Mouse (Mus musculus) liver, postnatal 0 days (tissue): ENCODE measurements around the gene Rab3gap2. TPM values are rescaled to one million over a fixed set of nuclear protein-coding genes. Genes with fewer than 3 reads are reported as not detected.

ENCODE experiments used
- ATAC-seq: fragments of 200-750 bp; cut with Nextera tagmentation; 2 replicates; pipeline ENCODE4 v1.8.0; 2017; ENCODE audit warnings: mild to moderate bottlenecking, moderate library complexity
- DNase-seq: peaks from one replicate; pipeline ENCODE4 v3.0.0-alpha.2; 2016
- H3K27ac ChIP-seq: fragments of 300-500 bp; sonication (generic); 2 replicates; pipeline ENCODE4 v1.5.1; 2014; ENCODE audit warnings: antibody characterized with exemption, moderate library complexity, mild to moderate bottlenecking, low read depth
- H3K27me3 ChIP-seq: fragments of 300-500 bp; sonication (generic); 2 replicates; pipeline ENCODE4 v1.6.1; 2014; ENCODE audit warnings: low read length, control low read depth, mixed read lengths; ENCODE audit not compliant: insufficient read depth
- H3K36me3 ChIP-seq: fragments of 300-500 bp; sonication (generic); replicated peaks from 2 replicates; pipeline ENCODE4 v1.6.1; 2014; ENCODE audit warnings: mild to moderate bottlenecking, control low read depth, low read length, moderate library complexity, mixed read lengths; ENCODE audit not compliant: insufficient read depth
- H3K4me1 ChIP-seq: fragments of 300-500 bp; sonication (generic); 2 replicates; pipeline ENCODE4 v1.6.1; 2014; ENCODE audit warnings: antibody characterized with exemption, mild to moderate bottlenecking, control low read depth; ENCODE audit not compliant: insufficient read depth
- H3K4me2 ChIP-seq: fragments of 300-500 bp; sonication (generic); 2 replicates; pipeline ENCODE4 v1.6.1; 2014; ENCODE audit warnings: low read depth, mild to moderate bottlenecking, low read length, moderate library complexity, mixed read lengths
- H3K4me3 ChIP-seq: fragments of 300-500 bp; sonication (generic); 2 replicates; pipeline ENCODE4 v1.5.1; 2014; ENCODE audit warnings: low read depth, low read length
- H3K9ac ChIP-seq: fragments of 300-500 bp; sonication (generic); replicated peaks from 2 replicates; pipeline ENCODE4 v1.6.1; 2014; ENCODE audit warnings: mild to moderate bottlenecking, moderate library complexity
- H3K9me3 ChIP-seq: fragments of 300-500 bp; sonication (generic); 2 replicates; pipeline ENCODE4 v1.6.1; 2016; ENCODE audit warnings: mild to moderate bottlenecking, control low read depth, low read length, mixed read lengths
- CTCF ChIP-seq: sonication (generic); IDR thresholded peaks from 2 replicates; pipeline ENCODE4 v1.5.1; 2016; ENCODE audit warnings: antibody characterized with exemption, low read depth
- EP300 ChIP-seq: IDR thresholded peaks from 2 replicates; pipeline ENCODE4 v1.6.1; 2016; ENCODE audit warnings: antibody characterized with exemption, low read depth, mild to moderate bottlenecking
- WGBS: fragments of 180-500 bp; shearing (Covaris S2); extraction: QIAGEN DNeasy Blood & Tissue Kit; methylation state at CpG from one replicate; pipeline ENCODE4 v1.1.7; 2014; ENCODE audit not compliant: insufficient replicate concordance; 5-methylcytosine and 5-hydroxymethylcytosine counted together
- polyA plus RNA-seq: library from polyadenylated mRNA; unstranded; fragments of >200 nt; fragmentation: Nextera tagmentation; extraction: Ambion mirVana; gene quantifications from 2 replicates; pipeline ENCODE4 v1.2.1, GENCODE M21; 2015

Gene Rab3gap2
- polyA plus RNA-seq, 1 experiment from 2014 or later: 7.3 TPM

DNA sequence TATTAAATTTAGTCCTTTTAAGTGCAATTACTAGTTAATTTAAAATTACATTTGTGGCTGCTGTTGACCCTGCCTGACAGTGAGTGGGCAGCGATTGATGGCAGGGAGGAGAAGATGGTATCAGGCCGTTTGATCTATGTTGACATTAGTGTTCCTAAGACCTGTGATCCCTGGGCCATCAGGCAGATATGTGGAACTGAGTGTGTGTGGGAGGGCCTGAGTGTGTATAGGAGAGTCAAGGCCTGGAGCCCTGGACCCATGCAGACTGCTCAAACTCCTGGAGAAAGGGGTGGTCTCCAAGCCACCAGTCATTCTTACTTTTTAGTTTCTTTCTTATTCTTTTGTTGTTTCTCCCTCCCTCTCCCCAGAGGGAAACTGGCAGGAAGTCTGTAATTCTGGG, 12.8 kb downstream of the Rab3gap2 start:
- Histone ChIP-seq H3K4me2 (no peak overlapping the region), H3K9me3 (no peaks in the 10 kb centered on the region), H3K9ac (no peak overlapping the region), H3K36me3 (peaks cover 5% of the 10 kb centered on the region; the same call in 1 of the 2 replicates), H3K27ac (no peak overlapping the region), H3K4me1 (no peaks in the 10 kb centered on the region; the same call in 1 of the 2 replicates), H3K4me3 (no peak overlapping the region), H3K27me3 (no peaks in the 10 kb centered on the region)
- DNase-seq (no peak), ATAC-seq (peak; percentile 54)
- 41% methylated on average over 2 of the region's 2 CpGs for WGBS
- TF ChIP-seq EP300 (no peak), CTCF (no peak)

GRCm38 (mm10) chr1:185217966-185218365, 14.0 kb downstream of the Rab3gap2 start:
- Histone ChIP-seq H3K4me1 (no peaks in the 10 kb centered on the region; the same call in 1 of the 2 replicates), H3K9ac (no peak overlapping the region), H3K36me3 (peaks cover 16% of the 10 kb centered on the region), H3K9me3 (no peaks in the 10 kb centered on the region), H3K4me2 (no peak overlapping the region), H3K27me3 (no peaks in the 10 kb centered on the region), H3K27ac (no peak overlapping the region), H3K4me3 (no peak overlapping the region)
- TF ChIP-seq EP300: no peak
- no peak for ATAC-seq
- DNase-seq: no peak
- WGBS: 80% methylated on average over 5 of the region's 5 CpGs

- H3K4me2 ChIP-seq: no peak overlapping the region
- ATAC-seq (no peak), DNase-seq (no peak)
- no peak overlapping the region for H3K9ac ChIP-seq
- peaks cover 31% of the 10 kb centered on the region for H3K36me3 ChIP-seq
- WGBS: 86% methylated on average over 6 of the region's 6 CpGs
- TF ChIP-seq CTCF (no peak), EP300 (no peak)
- H3K27ac ChIP-seq: no peak overlapping the region
- no peaks in the 10 kb centered on the region for H3K9me3 ChIP-seq
- no peak overlapping the region for H3K4me3 ChIP-seq
- peaks cover 8% of the 10 kb centered on the region for H3K4me1 ChIP-seq
- no peaks in the 10 kb centered on the region for H3K27me3 ChIP-seq
Measured at GRCm38 (mm10) chr1:185226889-185227288, 23.0 kb downstream of the Rab3gap2 start.

DNA sequence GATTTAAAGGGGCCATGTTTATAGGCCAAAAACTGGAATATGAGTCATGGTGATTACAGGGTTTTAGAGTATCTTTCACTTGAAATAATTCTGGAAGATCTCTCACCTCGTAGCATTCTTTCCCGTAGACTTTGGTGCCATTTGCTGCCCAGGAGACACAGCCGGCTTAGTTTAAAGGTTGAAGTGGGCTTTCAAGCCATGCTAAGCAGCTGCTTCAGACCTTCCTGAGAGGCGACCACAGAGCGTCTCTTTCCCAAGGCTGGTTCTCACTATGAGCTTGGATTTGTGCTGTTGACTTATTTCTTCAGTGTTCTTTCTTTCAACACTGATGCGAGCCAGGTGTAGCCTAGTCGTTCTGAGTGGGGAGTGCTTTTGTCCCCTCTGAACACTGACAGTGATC, 23.8 kb downstream of the Rab3gap2 start:
- Histone ChIP-seq H3K27me3 (no peaks in the 10 kb centered on the region), H3K9me3 (no peaks in the 10 kb centered on the region), H3K36me3 (peaks cover 23% of the 10 kb centered on the region), H3K9ac (no peak overlapping the region), H3K4me1 (peaks cover 8% of the 10 kb centered on the region), H3K27ac (no peak overlapping the region), H3K4me3 (no peak overlapping the region), H3K4me2 (no peak overlapping the region)
- 78% methylated on average over 7 of the region's 7 CpGs for WGBS
- no peak for DNase-seq
- ATAC-seq: no peak
- TF ChIP-seq CTCF (no peak), EP300 (no peak)

- H3K36me3 ChIP-seq: peaks cover 30% of the 10 kb centered on the region
- H3K4me1 ChIP-seq: peaks cover 8% of the 10 kb centered on the region
- H3K4me2 ChIP-seq: no peak overlapping the region
- peak; percentile 39 for DNase-seq
- H3K9me3 ChIP-seq: no peaks in the 10 kb centered on the region
- peak; percentile 95 for ATAC-seq
- H3K27ac ChIP-seq: peak overlapping the region; percentile 62
- no peak overlapping the region for H3K4me3 ChIP-seq
- H3K9ac ChIP-seq: no peak overlapping the region
- no peaks in the 10 kb centered on the region for H3K27me3 ChIP-seq
- 48% methylated on average over 7 of the region's 7 CpGs for WGBS
- TF ChIP-seq EP300 (no peak), CTCF (no peak)
Measured at GRCm38 (mm10) chr1:185229406-185230201, 25.7 kb downstream of the Rab3gap2 start.

DNA sequence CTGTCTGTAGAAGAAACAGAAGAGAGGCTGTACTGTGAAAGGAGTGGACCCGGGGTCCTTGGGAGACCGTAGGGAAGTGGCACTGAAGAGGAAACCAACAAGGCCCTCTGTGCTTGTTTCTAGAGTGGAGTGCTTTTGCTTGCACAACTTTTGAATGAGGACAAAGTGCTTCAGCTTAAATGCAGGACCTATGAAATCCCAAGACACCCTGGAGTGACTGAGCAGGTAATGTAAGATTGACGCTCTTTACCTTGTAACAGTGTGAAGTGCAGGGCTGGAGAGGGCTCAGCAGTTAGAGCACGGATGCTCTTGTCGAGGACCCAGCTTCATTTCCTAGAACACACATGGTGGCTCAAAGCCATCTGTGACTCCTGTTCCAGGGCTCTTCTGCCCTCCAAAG, 31.9 kb downstream of the Rab3gap2 start:
- H3K27ac ChIP-seq: no peak overlapping the region
- no peak for TF ChIP-seq CTCF
- TF ChIP-seq EP300: no peak
- no peaks in the 10 kb centered on the region for H3K4me1 ChIP-seq
- no peak for DNase-seq
- 89% methylated on average over 5 of the region's 5 CpGs for WGBS
- H3K4me2 ChIP-seq: no peak overlapping the region
- ATAC-seq: no peak
- H3K9me3 ChIP-seq: no peaks in the 10 kb centered on the region
- H3K36me3 ChIP-seq: peaks cover 41% of the 10 kb centered on the region
- H3K27me3 ChIP-seq: no peaks in the 10 kb centered on the region
- no peak overlapping the region for H3K9ac ChIP-seq
- no peak overlapping the region for H3K4me3 ChIP-seq
